Mouse (Mus musculus): ENCODE data around the gene Rpn1. TPM values are rescaled to one million over a fixed set of nuclear protein-coding genes. Genes with fewer than 3 reads are reported as not detected.

Rpn1 gene
- total RNA-seq, 2 experiments from 2014 or later = 184 to 185 TPM

DNA sequence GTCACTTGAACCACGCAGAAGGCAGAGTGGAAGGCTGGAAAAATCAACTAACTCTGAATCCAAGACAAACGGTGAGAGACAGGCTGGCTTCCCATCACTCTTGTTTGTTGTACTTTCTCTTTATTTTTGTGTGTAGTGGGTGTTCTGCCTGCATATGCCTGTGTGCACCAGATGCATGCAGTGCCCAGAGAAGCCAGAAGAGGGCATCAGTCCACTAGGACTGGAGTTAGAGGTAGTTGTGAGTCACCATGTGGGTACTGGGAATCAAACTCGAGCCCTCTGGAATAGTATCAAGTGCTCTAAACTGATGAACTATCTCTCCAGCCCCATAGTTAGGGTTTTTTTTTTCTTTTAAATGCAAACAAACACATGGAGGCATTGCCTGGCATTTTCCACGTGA lies 67.1 kb downstream of the Rpn1 start:
- intact Hi-C loops (cut with DNase I) = no loop called here
- no peak for DNase-seq (ENCODE audit: low spot score in 2 of 2)

DNA sequence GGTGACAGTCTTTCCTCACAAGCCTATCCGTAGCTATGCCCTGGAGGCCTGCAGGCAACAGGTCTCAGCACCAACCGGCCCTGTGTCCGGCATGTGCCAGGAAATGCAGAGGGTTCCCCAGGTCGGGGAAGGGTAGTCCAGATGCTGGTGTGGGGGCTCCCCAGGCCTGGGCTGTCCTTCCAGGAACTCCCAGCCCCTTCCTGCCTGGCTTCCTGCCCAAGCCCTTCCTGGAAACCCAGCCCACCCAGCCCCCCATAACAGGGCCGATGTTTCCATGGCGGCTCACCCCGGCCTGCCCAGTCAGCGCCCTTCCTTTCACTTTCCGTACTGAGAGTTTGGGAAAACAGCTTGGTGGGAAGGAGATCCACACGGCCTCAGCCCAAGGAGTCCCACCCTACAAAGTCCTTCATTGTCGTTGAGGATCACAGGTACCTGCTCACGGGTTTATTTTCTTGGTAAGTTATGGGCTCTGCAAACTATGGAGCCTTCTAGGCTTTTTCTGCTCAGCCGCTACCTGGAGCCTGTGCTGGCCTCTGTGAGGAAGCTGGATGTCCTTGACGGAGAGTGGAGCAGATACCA lies 67.9 kb downstream of the Rpn1 start:
- DNase-seq (ENCODE audit: low spot score in 2 of 2) = no peak
- intact Hi-C loops (cut with DNase I) = no loop called here

GRCm38 (mm10) chr6:88152979-88153378 lies 68.7 kb downstream of the Rpn1 start:
- intact Hi-C loops (cut with DNase I) = no loop called here

More at GRCm38 (mm10) chr6:88152979-88153378, 68.7 kb downstream of the Rpn1 start:
- no peak for DNase-seq (ENCODE audit: low spot score in 2 of 2)

Small RNA genes lying within 50 kb of the gene (microRNA-seq; reads per million reads assigned to microRNA genes)
- 0 reads per million in 2 experiments for gene Mir6376

Other genes with a start within 250 kb of the Rpn1 start
- 1 to 10 TPM; 1.4 to 1.9 TPM for gene Gm45140, start 248.7 kb upstream of the Rpn1 start, total RNA-seq (2021)
- gene Isy1, start 245.7 kb upstream of the Rpn1 start, total RNA-seq (2021) = 10 to 100 TPM; 27.6 to 31.2 TPM
- 100 to 1,000 TPM; 250 to 258 TPM for gene Cnbp, start 233.4 kb upstream of the Rpn1 start, total RNA-seq (2021)
- gene Copg1, start 196.7 kb upstream of the Rpn1 start, total RNA-seq (2021) = 100 to 1,000 TPM; 212 to 218 TPM
- 10 to 100 TPM; 25.8 to 27.8 TPM for gene Hmces, start 170.5 kb upstream of the Rpn1 start, total RNA-seq (2021)
- gene H1fx, start 102.8 kb upstream of the Rpn1 start, total RNA-seq (2021) = 10 to 100 TPM; 59.2 to 60.8 TPM
- gene Rab7, start 39.2 kb upstream of the Rpn1 start, total RNA-seq (2021) = 100 to 1,000 TPM; 330 to 341 TPM
- gene Gata2, start 109.4 kb downstream of the Rpn1 start, total RNA-seq (2021) = 1 to 10 TPM; 4.8 to 5.9 TPM
- gene Dnajb8, start 137.8 kb downstream of the Rpn1 start, total RNA-seq (2021) = not detected

Measured in left cerebral cortex, postnatal 25 days (tissue).